Mouse (Mus musculus): ENCODE data around the gene Slc12a9. TPM values are rescaled to one million over a fixed set of nuclear protein-coding genes. Genes with fewer than 3 reads are reported as not detected.

The Slc12a9 gene
- polyA plus RNA-seq, 1 experiment from 2014 or later: 20.1 TPM

- no peak overlapping the region for H3K4me3 ChIP-seq
- no peak overlapping the region for H3K9ac ChIP-seq (replicated peaks)
- H3K27me3 ChIP-seq: no peaks in the 10 kb centered on the region
- no peaks in the 10 kb centered on the region for H3K4me1 ChIP-seq
- 96% methylated on average over 3 of the region's 3 CpGs for WGBS
- H3K36me3 ChIP-seq: peaks cover 26% of the 10 kb centered on the region
- no peak overlapping the region for H3K4me2 ChIP-seq (replicated peaks)
- H3K27ac ChIP-seq (replicated peaks): no peak overlapping the region
- H3K9me3 ChIP-seq: no peaks in the 10 kb centered on the region
- ATAC-seq (replicated peaks): no peak
Measured at GRCm38 (mm10) chr5:137320996-137321395, 12.4 kb downstream of the Slc12a9 start.

- Histone ChIP-seq H3K27me3 (no peaks in the 10 kb centered on the region), H3K4me3 (no peak overlapping the region), H3K9ac (replicated peaks) (no peak overlapping the region), H3K27ac (replicated peaks) (no peak overlapping the region), H3K9me3 (no peaks in the 10 kb centered on the region), H3K4me1 (peaks cover 20% of the 10 kb centered on the region), H3K36me3 (peaks cover 20% of the 10 kb centered on the region), H3K4me2 (replicated peaks) (no peak overlapping the region)
- WGBS: 100% methylated on average over 1 of the region's 1 CpGs
- no peak for ATAC-seq (replicated peaks)
Measured at GRCm38 (mm10) chr5:137318570-137318969, 14.8 kb downstream of the Slc12a9 start.

- Histone ChIP-seq H3K4me3 (no peak overlapping the region), H3K4me2 (replicated peaks) (no peak overlapping the region), H3K36me3 (peaks cover 19% of the 10 kb centered on the region), H3K4me1 (peaks cover 27% of the 10 kb centered on the region), H3K27ac (replicated peaks) (no peak overlapping the region), H3K9ac (replicated peaks) (no peak overlapping the region), H3K9me3 (no peaks in the 10 kb centered on the region), H3K27me3 (no peaks in the 10 kb centered on the region)
- no peak for ATAC-seq (replicated peaks)
- WGBS: 95% methylated on average over 8 of the region's 8 CpGs
Measured at GRCm38 (mm10) chr5:137317361-137317760, 16.0 kb downstream of the Slc12a9 start.

- no peak overlapping the region for H3K4me3 ChIP-seq
- peaks cover 10% of the 10 kb centered on the region for H3K36me3 ChIP-seq
- peak overlapping the region; percentile 62 for H3K4me2 ChIP-seq (replicated peaks)
- H3K9ac ChIP-seq (replicated peaks): peak overlapping the region; percentile 53; the same call in 1 of the 2 replicates
- ATAC-seq (replicated peaks): no peak; the same call in 1 of the 2 replicates
- H3K27ac ChIP-seq (replicated peaks): 0 out of 2 replicates have a peak overlapping the region, but pooled peaks have one; percentile 69
- peaks cover 27% of the 10 kb centered on the region for H3K4me1 ChIP-seq
- no peaks in the 10 kb centered on the region for H3K27me3 ChIP-seq
- 35% methylated on average over 30 of the region's 30 CpGs for WGBS
- H3K9me3 ChIP-seq: no peaks in the 10 kb centered on the region
Measured at GRCm38 (mm10) chr5:137315084-137315903, 18.1 kb downstream of the Slc12a9 start.

GRCm38 (mm10) chr5:137314193-137315083, 19.0 kb downstream of the Slc12a9 start, which contains the start of gene Trip6:
Trip6 (minus strand) TSS chr5:137314404.
- Histone ChIP-seq H3K36me3 (peaks cover 6% of the 10 kb centered on the region), H3K27me3 (no peaks in the 10 kb centered on the region), H3K4me1 (peaks cover 27% of the 10 kb centered on the region), H3K9ac (replicated peaks) (peak within 1 kb of the TSS; percentile 53), H3K4me2 (replicated peaks) (peak within 1 kb of the TSS; percentile 62), H3K4me3 (peak within 1 kb of the TSS; percentile 38), H3K27ac (replicated peaks) (peak within 1 kb of the TSS; percentile 69), H3K9me3 (no peaks in the 10 kb centered on the region)
- peak; percentile 88 for ATAC-seq (replicated peaks)
- 14% methylated on average over 29 of the region's 30 CpGs for WGBS

GRCm38 (mm10) chr5:137313466-137314192, 19.8 kb downstream of the Slc12a9 start:
- peak overlapping the region; percentile 62 for H3K27ac ChIP-seq (replicated peaks)

GRCm38 (mm10) chr5:137308356-137308755, 25.0 kb downstream of the Slc12a9 start:
- Histone ChIP-seq H3K9me3 (no peaks in the 10 kb centered on the region), H3K27me3 (no peaks in the 10 kb centered on the region), H3K9ac (replicated peaks) (peak overlapping the region; percentile 97), H3K4me1 (peaks cover 46% of the 10 kb centered on the region), H3K4me3 (peak overlapping the region; percentile 92; the same call in 1 of the 2 replicates), H3K4me2 (replicated peaks) (peak overlapping the region; percentile 65), H3K27ac (replicated peaks) (peak overlapping the region; percentile 96), H3K36me3 (peaks cover 11% of the 10 kb centered on the region; the same call in 1 of the 2 replicates)
- WGBS: 95% methylated on average over 4 of the region's 4 CpGs
- ATAC-seq (replicated peaks): no peak

More at GRCm38 (mm10) chr5:137313466-137314192, 19.8 kb downstream of the Slc12a9 start:
- Histone ChIP-seq H3K27me3 (no peaks in the 10 kb centered on the region), H3K4me2 (replicated peaks) (peak overlapping the region; percentile 62), H3K4me1 (peaks cover 27% of the 10 kb centered on the region), H3K4me3 (peak overlapping the region; percentile 38), H3K36me3 (peaks cover 7% of the 10 kb centered on the region; the same call in 1 of the 2 replicates), H3K9ac (replicated peaks) (peak overlapping the region; percentile 53), H3K9me3 (no peaks in the 10 kb centered on the region)
- peak; percentile 53; the same call in 1 of the 2 replicates for ATAC-seq (replicated peaks)
- 4% methylated on average over 22 of the region's 22 CpGs for WGBS

- Histone ChIP-seq H3K4me1 (peaks cover 46% of the 10 kb centered on the region), H3K27me3 (no peaks in the 10 kb centered on the region), H3K4me3 (peak within 1 kb of the TSS; percentile 92), H3K9me3 (no peaks in the 10 kb centered on the region), H3K27ac (replicated peaks) (peak within 1 kb of the TSS; percentile 96), H3K36me3 (peaks cover 22% of the 10 kb centered on the region), H3K4me2 (replicated peaks) (peak within 1 kb of the TSS; percentile 67), H3K9ac (replicated peaks) (peak within 1 kb of the TSS; percentile 97)
- peak; percentile 90 for ATAC-seq (replicated peaks)
- under 1% methylated on average over 65 of the region's 72 CpGs for WGBS
Measured at GRCm38 (mm10) chr5:137307071-137307912, 26.1 kb downstream of the Slc12a9 start, which contains the start of gene Srrt. Srrt (minus strand) TSS chr5:137307674.

- 15% methylated on average over 12 of the region's 12 CpGs for WGBS
- Histone ChIP-seq H3K27ac (replicated peaks) (peak overlapping the region; percentile 96), H3K4me2 (replicated peaks) (peak overlapping the region; percentile 67), H3K27me3 (no peaks in the 10 kb centered on the region), H3K4me3 (peak overlapping the region; percentile 92), H3K4me1 (peaks cover 51% of the 10 kb centered on the region), H3K36me3 (peaks cover 29% of the 10 kb centered on the region), H3K9ac (replicated peaks) (peak overlapping the region; percentile 97), H3K9me3 (no peaks in the 10 kb centered on the region)
- no peak for ATAC-seq (replicated peaks)
Measured at GRCm38 (mm10) chr5:137306439-137307005, 26.9 kb downstream of the Slc12a9 start.

- H3K36me3 ChIP-seq: peaks cover 36% of the 10 kb centered on the region
- 73% methylated on average over 3 of the region's 3 CpGs for WGBS
- no peak for ATAC-seq (replicated peaks)
Measured at GRCm38 (mm10) chr5:137305822-137306221, 27.6 kb downstream of the Slc12a9 start.

More at GRCm38 (mm10) chr5:137305822-137306221, 27.6 kb downstream of the Slc12a9 start:
- H3K4me1 ChIP-seq: peaks cover 55% of the 10 kb centered on the region
- peak overlapping the region; percentile 67 for H3K4me2 ChIP-seq (replicated peaks)
- H3K4me3 ChIP-seq: peak overlapping the region; percentile 92
- H3K27me3 ChIP-seq: no peaks in the 10 kb centered on the region
- H3K9ac ChIP-seq (replicated peaks): peak overlapping the region; percentile 97
- no peaks in the 10 kb centered on the region for H3K9me3 ChIP-seq
- H3K27ac ChIP-seq (replicated peaks): no peak overlapping the region
